Mouse (Mus musculus) R1 (cell line): ENCODE results near the gene Gm12569.

Experiments
- DNase-seq: peaks from one replicate; pipeline ENCODE4 v3.0.0-alpha.2; 2018; ENCODE audit warnings: low read depth, low spot score

Gm12569 gene

DNA sequence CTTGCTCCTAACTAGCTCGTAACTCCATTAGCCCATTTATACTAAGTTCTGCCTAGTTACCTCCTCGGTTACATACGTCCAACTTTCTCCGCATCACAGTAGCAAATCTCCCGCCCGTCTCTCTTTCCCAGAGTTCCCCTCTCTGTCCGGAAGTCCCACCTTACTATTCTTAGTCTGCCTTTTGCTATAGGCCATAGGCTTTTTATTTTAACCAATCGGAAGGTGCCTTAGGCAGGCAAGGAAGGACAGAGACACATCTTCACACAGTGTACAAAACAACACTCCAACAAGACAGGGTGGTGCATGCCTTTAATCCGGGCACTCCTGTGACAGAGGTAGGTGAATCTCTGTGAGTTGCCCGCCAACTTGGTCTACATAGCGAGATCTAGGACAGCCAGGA lies at the start of gene Gm12569:
Gene Gm12569, plus strand, starts transcription at position 166 of the 400 bp plus-strand sequence.
- peak; percentile 94 for DNase-seq

DNA sequence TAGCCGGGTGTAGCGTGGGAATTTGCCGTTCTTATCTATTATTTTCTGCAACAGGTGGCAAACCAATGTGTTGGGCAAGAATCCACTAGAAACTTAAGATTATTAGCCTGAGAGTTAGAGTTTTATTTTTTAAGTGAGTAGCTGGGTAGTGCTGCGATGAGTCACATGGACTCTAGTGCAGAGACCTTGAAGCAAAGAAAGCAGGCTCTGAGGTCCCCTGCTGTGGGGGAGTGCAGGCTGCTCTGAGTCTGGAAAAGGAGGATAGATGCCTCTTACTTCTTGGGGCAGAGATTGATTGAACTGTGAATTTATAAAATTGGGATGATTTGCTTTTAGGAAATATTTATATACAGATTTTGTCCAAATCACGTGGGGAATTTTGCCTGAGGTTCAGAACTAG lies 17.5 kb upstream of the Gm12569 start:
- DNase-seq, result peak; percentile 51

DNA sequence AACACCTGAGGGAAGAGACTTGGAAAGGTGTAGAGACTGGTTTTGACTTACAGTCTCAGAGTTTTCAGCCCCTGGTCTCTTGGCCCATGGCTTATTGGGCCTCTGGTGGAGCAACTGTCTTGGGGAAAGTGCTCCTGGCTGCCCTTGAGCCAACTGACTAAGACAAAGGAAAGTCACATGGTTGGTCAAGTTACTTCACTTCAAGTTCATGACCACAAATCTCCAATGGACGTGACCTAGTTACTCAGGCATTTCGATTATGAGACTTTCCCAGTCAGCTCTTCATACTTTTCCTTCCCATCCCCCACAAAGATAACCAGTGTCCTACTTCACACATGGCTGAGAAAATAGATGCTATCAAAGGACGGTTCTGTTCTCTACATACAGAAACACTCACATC lies 12.5 kb upstream of the Gm12569 start:
- DNase-seq, result no peak

DNA sequence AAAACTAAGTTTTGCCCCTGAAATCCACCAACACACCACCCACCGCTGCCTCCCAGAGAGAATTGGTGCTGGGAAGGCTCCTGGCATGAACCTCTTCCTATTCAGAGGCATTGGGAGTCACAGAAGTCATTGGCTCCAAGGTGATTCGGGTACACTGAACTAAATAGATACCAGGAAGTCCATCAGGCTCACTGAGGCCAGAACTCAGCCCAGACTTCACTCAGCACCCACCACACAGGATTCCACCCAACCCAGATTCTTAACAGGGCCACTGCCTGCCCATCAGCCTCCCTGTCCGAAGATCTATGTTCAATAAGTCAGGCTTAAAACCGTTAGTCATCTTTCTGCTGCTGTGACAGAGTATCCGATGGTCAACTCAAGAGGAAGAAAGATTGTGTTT lies 8.8 kb upstream of the Gm12569 start:
- no peak for DNase-seq

DNA sequence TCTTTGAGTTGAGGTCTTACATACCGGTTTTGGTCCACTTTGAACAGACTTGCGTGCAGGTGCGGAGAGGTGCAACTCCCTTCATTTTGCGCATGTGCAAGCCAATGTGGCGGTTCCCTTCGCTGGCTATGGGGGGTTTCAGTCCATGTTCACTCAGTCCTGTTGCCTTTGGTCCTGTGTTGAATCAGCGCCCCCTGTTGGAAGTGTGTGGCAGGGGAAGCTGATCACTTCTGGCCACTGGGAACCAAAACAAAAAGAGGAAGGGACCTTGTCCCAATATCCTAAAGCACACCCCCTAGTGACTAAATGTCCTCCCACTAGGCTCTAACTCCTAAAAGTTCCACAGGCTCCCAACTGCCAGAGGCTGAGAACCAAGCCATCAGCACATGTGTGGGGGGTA lies 6.3 kb upstream of the Gm12569 start:
- DNase-seq, result peak; percentile 88

DNA sequence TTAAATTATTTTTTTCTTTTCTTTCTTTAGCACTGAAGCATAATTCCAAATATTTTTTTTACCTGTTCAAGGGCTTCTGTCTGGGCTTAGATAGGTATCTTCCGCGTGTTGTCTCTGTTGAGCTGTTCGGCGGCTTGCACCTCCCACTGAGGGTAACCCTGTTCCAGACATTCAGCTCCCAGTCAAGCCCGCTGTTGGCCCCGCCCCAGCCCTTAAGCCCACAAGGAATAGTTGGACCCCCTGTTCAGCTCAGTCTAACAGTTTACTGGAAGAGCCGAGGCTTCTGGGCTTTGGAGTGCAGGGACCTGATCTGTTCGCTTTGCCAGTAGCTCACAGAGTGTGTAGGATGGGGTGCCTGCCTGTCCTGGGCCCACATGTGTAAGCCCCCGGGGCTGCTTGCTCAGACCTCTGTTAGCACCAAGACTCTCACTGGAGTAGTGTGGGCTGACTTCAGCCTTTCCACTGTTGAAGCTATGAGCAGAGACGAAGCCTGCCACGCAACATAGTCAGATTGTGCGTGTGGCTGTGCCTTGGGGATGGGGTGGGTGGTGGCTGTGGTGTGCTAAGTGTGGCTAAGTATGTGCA lies 785 bp upstream of the Gm12569 start:
- peak; percentile 84 for DNase-seq

DNA sequence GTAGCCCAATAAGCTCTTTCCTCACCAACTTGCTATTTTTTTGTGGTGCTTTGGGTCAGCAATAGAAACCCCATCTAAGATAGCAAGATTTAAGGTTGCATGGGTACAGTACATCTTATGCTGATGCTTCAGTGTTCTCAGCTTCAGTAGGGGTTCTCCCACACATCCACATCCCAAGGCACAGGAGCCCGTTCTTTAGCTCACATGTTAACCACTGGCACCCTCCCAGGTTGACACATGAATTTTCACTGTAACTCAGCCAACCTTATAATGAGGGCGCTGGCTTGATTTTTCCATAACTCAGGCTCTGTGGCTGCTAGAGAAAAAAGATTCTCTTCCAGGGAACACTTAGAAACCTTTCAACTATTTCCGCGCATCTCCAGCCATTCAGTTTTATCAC lies 6.8 kb downstream of the Gm12569 start:
- DNase-seq, result no peak

DNA sequence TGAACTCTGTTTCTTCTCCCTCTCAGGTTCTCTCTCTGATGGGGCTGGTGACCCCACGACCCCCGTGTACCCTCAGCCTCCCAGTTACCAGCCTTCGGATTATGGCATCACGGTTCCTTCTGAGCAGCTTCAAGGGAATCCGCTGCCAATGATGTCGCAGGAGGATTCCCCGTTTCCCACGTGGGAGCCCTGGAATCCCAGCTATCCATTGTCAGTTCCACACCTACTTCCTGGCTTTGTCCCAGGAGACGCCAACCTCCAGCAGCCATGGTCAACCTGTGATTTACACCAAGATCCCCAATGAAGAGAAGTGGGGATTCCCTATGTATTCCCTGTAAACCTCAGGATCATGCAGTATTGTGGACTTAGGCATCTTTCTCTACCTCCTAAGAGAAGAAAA lies 14.4 kb downstream of the Gm12569 start:
- peak; percentile 18 for DNase-seq

DNA sequence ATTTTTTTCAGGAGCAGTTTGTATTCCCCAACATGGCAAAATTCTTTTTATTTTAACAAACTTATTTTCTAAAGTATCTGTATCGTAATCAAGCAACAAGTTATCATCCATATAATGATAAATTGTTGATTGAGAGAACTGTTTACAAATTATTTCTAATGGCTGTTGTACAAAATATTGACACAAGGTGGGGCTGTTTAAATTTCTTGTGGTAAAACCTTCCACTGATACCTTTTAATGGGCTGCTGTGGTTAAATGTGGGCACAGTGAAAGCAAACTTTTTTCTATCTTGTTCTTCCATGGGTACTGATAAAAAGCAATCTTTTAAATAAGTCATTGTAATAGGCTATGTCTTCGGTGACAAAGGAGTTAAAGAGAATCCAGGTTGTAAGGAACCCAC lies 22.6 kb downstream of the Gm12569 start:
- no peak for DNase-seq

DNA sequence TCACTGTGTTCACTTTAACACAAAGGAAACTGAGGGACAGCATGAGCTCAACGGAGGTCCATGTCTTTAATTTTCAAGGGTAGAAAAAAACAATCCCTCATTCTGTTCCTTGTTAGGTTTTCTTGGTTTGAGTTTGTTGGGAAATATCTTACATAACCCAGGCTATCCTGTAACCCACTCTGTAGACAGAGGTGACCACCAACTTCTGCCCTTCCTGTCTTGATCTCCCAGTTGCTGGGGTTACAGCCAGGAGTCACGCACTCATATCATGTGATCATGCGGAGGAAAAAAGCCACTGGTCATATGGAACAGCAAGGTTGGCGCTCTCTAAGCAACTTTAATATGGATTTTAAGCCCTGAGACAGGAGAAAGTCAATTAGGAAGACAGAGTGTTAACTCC lies 36.7 kb downstream of the Gm12569 start:
- no peak for DNase-seq

DNA sequence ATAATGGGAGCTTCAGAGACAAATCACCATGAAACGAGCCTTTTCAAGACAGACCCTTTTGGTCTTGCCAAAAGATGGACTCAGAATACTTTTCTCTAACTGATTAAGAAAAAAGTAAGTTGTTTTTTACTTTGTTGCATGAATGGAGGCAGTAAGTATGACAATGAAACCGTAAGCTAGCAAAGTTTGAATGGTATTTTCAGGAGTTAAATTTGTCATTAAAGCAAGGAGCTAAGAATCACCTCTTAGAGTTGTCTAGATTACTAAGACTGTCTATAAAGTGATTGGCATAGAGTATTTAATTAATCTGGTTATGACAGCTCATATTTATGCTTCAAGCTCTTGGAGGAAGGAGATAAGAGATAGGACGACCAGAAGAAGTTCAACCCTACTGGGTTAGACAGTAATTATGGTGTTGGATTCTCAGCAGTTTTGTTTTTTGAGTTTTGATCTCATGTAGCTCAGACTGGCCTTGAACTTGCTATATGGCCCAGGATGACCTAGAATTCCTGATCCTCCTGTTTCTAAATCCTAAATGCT lies 41.5 kb downstream of the Gm12569 start, which contains the start of gene Clk4:
Gene Clk4, plus strand, starts transcription at position 51 of the 540 bp plus-strand sequence.
- DNase-seq, result no peak

DNA sequence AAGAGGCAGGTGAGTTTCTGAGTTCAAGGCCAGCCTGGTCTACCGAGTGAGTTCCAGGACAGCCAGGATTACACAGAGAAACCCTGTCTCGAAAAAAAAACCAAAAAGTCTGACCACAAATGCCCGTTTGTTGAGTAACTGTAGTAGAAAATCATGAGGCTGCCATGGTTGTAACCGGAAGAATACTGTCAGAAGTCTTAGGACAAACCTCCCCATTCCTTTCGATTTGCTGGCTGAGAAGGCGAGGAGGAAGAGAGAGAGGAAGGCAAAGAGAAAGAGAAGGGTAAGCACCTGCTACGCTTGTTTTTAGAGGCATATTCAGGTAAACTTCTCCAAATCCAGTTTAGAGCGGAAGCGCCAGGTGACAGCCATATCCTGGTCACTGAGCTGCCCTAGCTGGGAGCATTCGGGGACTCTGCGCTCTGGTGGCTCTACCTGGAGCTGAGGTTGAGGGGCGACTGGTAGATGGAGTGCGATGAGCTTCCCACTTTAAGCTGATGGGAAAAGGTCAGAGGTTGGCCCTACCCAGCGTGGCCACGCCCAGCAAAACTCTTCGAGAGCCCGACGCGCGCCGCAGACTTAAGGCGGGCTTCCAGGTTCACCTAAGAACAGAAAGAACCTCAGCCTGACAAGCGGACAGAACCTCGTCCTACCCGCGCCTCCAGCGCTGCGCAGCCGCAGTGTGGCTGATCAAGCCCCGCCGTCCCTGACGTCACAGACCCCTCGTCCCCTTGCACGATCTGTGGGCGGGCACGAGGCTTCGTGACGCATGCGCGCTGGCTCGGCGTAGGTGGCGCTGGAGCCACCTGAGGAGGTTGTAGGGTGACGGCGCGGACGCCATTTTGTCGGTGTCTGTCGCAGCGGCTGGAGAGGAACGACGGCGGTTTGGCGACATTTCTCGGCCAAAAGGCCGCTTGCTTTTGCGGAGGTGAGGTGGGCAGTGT lies 42.3 kb downstream of the Gm12569 start, which contains the start of gene BC049762:
Gene BC049762, minus strand, starts transcription at position 705 of the 944 bp plus-strand sequence.
- DNase-seq, result peak; percentile 99

DNA sequence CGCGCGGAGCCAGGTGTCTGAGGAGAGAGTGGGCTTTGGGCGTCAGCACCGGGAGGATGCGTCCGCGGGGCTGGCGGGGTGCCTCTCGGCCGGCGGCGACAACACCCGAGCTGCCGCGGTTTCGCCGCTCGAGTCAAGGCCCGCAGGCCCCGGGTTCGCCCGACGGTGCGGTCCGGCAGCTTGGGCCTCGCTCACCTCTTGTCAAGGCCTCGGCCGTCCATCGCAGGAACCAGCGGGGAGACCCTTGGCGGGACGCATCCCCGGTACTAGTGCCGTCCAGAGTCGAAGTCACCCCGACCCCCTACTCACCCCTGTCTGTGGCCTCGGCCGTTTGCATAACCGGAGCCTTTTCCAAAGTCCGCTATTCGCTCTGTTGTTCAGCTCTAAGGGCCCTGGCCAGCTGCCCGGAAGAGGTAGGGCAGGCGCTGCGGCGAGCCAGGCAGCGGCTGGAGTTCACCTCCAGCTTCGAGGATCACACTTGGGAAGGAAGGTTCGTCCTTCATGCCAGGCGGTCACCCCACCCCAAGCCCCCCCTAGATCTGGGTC lies 43.1 kb downstream of the Gm12569 start:
- no peak for DNase-seq

DNA sequence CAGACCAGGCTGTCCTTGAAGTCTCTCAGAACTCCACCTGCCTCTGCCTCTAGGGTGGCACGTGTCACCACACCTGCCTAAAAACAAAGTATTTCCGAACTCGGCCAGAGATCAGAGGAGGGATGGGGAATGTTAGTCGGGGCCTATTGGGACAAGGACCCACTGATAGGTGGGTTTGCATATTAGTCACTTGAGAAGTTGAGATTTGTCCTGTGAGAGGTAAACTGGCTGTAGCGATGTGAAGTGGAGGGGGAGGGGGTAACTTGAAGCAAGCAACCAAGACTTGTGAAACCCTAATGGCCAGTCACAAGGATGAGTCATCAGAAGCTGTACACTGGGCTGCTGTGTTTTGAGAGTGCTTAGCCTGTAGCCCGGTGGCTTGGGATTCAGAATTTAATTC lies 44.1 kb downstream of the Gm12569 start:
- peak; percentile 53 for DNase-seq

DNA sequence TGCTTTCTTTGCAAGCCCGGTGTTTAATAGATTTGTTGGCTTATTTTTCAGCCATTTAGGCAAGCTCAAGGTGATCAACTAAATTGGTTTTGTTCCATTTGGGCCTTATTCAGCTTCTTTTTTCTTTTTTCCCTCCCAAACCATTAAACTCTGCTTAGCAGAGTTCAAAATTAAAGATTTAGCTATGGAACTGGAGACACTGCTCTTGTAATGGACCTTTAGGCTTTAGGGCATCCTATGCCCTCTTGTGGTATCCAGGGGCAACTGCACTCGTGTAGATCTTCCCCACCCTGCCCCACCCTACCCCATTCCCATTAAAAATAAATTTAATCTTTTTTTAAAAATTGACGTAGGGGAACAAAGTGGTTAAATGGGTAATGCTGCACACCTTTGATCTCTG lies 45.1 kb downstream of the Gm12569 start:
- DNase-seq, result peak; percentile 54

DNA sequence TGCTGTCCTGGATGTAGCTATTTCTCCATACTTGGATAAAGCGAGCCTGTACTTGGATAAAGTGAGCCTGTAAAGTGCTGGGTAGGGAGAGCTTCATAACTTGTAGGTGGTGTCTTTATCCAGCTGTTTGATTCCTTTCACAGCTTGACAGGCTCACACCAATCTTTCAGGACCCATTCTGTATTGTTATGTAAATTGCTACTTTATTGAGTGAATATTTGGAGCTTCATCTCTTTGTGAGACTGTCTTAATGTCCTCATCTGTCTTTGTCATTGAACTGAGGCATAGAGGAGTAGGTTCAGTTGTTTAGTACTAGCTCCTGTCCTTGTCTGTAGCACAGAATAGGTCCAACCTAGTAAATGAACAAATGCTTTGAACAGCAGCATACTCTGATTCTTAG lies 54.1 kb downstream of the Gm12569 start:
- DNase-seq, result peak; percentile 75
